Mouse (Mus musculus) forebrain, embryonic 13.5 days (tissue): ENCODE results near the gene Ntrk3. TPM values are rescaled to one million over a fixed set of nuclear protein-coding genes. Genes with fewer than 3 reads are reported as not detected.
A peak's percentile ranks its signal among the peaks of the same experiment; 100 is the strongest.

Experiments used
- ATAC-seq: fragments of 200-750 bp; cut with Nextera tagmentation; 2 replicates; pipeline ENCODE4 v1.8.0; 2017
- H3K27ac ChIP-seq: fragments of 300-500 bp; sonication (generic); 2 replicates; pipeline ENCODE4 v1.5.1; 2015; ENCODE audit warnings: inconsistent platforms, mild to moderate bottlenecking, moderate library complexity
- H3K27me3 ChIP-seq: fragments of 300-500 bp; sonication (generic); 2 replicates; pipeline ENCODE4 v1.6.1; 2015; ENCODE audit warnings: mild to moderate bottlenecking, inconsistent platforms
- H3K36me3 ChIP-seq: fragments of 300-500 bp; sonication (generic); 2 replicates; pipeline ENCODE4 v1.6.1; 2015; ENCODE audit warnings: mild to moderate bottlenecking, inconsistent platforms; ENCODE audit not compliant: poor library complexity, severe bottlenecking
- H3K4me1 ChIP-seq: fragments of 300-500 bp; sonication (generic); 2 replicates; pipeline ENCODE4 v1.6.1; 2015; ENCODE audit warnings: inconsistent platforms
- H3K4me2 ChIP-seq: fragments of 300-500 bp; sonication (generic); 2 replicates; pipeline ENCODE4 v1.6.1; 2015; ENCODE audit warnings: inconsistent platforms, mild to moderate bottlenecking, moderate library complexity
- H3K4me3 ChIP-seq: fragments of 300-500 bp; sonication (generic); 2 replicates; pipeline ENCODE4 v1.5.1; 2015; ENCODE audit warnings: mild to moderate bottlenecking, inconsistent platforms
- H3K9ac ChIP-seq: fragments of 300-500 bp; sonication (generic); 2 replicates; pipeline ENCODE4 v1.6.1; 2015; ENCODE audit warnings: mild to moderate bottlenecking, inconsistent platforms
- H3K9me3 ChIP-seq: fragments of 300-500 bp; sonication (generic); replicated peaks from 2 replicates; pipeline ENCODE4 v1.6.1; 2016; ENCODE audit warnings: inconsistent platforms
- WGBS: fragments of 180-500 bp; shearing (Covaris S2); methylation state at CpG from one replicate; pipeline ENCODE4 v1.1.7; 2015; 5-methylcytosine and 5-hydroxymethylcytosine counted together
- polyA plus RNA-seq: library from polyadenylated mRNA; unstranded; fragments of >200 nt; fragmentation: Nextera tagmentation; extraction: Ambion mirVana; gene quantifications from 2 replicates; pipeline ENCODE4 v1.2.1, GENCODE M21; 2015

The Ntrk3 gene
- polyA plus RNA-seq, 1 experiment from 2014 or later: 16.6 TPM

- no peak overlapping the region for H3K4me3 ChIP-seq
- no peaks in the 10 kb centered on the region for H3K9me3 ChIP-seq
- no peak overlapping the region for H3K4me2 ChIP-seq
- no peak for ATAC-seq
- no peaks in the 10 kb centered on the region for H3K27me3 ChIP-seq
- 92% methylated on average over 4 of the region's 4 CpGs for WGBS
- no peaks in the 10 kb centered on the region; the same call in 1 of the 2 replicates for H3K36me3 ChIP-seq
- H3K9ac ChIP-seq: no peak overlapping the region
- H3K27ac ChIP-seq: no peak overlapping the region
- H3K4me1 ChIP-seq: no peaks in the 10 kb centered on the region
Observed at GRCm38 (mm10) chr7:78400219-78400618, 337.6 kb downstream of the Ntrk3 start.

- ATAC-seq: no peak
Observed at GRCm38 (mm10) chr7:78398377-78398776, 339.4 kb downstream of the Ntrk3 start.

GRCm38 (mm10) chr7:78397215-78397614, 340.6 kb downstream of the Ntrk3 start:
- ATAC-seq: no peak
- WGBS: 91% methylated on average over 4 of the region's 4 CpGs

More at GRCm38 (mm10) chr7:78398377-78398776, 339.4 kb downstream of the Ntrk3 start:
- Histone ChIP-seq H3K9me3 (peaks cover 6% of the 10 kb centered on the region; the same call in 1 of the 2 replicates), H3K4me3 (no peak overlapping the region), H3K27ac (no peak overlapping the region), H3K9ac (no peak overlapping the region), H3K36me3 (no peaks in the 10 kb centered on the region; the same call in 1 of the 2 replicates), H3K27me3 (no peaks in the 10 kb centered on the region), H3K4me2 (no peak overlapping the region), H3K4me1 (no peaks in the 10 kb centered on the region)

DNA sequence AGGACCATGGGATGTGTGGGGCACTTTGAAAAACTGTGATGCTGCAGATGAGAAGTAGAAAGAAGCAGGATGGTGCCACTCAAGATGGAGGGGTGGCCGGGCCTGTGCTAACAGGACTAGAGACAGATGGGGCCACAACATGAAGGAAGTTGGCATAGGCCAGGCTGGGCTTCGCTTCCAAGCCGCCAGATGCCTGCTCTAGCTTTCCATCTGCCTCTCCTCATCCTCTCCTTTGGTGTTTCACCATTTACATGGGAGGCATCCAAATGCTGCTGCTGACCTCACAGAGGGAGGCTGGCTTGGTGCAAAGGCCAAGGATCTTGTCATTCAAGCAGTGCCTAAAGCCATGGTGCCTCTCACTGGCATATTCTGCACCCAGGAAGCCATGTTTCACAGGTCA, 347.8 kb downstream of the Ntrk3 start:
- H3K4me3 ChIP-seq: no peak overlapping the region
- no peak for ATAC-seq
- no peaks in the 10 kb centered on the region for H3K27me3 ChIP-seq
- no peak overlapping the region for H3K27ac ChIP-seq
- no peak overlapping the region for H3K9ac ChIP-seq
- no peaks in the 10 kb centered on the region for H3K4me1 ChIP-seq
- 91% methylated on average over 3 of the region's 3 CpGs for WGBS
- H3K36me3 ChIP-seq: no peaks in the 10 kb centered on the region
- peaks cover 6% of the 10 kb centered on the region; the same call in 1 of the 2 replicates for H3K9me3 ChIP-seq
- H3K4me2 ChIP-seq: no peak overlapping the region

More at GRCm38 (mm10) chr7:78397215-78397614, 340.6 kb downstream of the Ntrk3 start:
- no peak overlapping the region for H3K9ac ChIP-seq
- no peaks in the 10 kb centered on the region for H3K4me1 ChIP-seq
- H3K36me3 ChIP-seq: no peaks in the 10 kb centered on the region; the same call in 1 of the 2 replicates
- H3K4me3 ChIP-seq: no peak overlapping the region
- peaks cover 6% of the 10 kb centered on the region; the same call in 1 of the 2 replicates for H3K9me3 ChIP-seq
- H3K27me3 ChIP-seq: no peaks in the 10 kb centered on the region
- no peak overlapping the region for H3K27ac ChIP-seq
- H3K4me2 ChIP-seq: no peak overlapping the region

DNA sequence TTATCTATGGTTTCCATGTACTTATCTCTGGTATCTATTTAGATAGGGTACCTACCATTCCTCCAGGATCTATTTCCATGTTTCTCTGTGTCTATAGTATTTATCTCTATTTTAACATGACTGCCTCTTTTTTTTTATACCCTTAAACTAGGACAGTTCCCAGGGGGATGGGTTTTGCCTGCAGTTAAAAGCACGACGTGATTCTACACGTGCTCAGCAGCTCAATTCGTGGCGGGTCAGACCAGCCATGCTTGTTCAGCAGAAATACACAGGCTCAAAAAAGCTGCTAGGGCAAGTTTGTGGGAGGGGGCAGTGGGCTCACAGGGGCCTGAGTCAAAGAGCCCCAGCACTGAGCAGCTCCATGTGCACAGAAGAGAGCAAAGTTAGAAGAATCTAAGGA, 349.7 kb downstream of the Ntrk3 start:
- H3K9ac ChIP-seq: no peak overlapping the region
- no peak overlapping the region for H3K4me3 ChIP-seq
- no peaks in the 10 kb centered on the region for H3K9me3 ChIP-seq
- no peak overlapping the region for H3K27ac ChIP-seq
- no peaks in the 10 kb centered on the region for H3K36me3 ChIP-seq
- no peaks in the 10 kb centered on the region for H3K4me1 ChIP-seq
- 85% methylated on average over 5 of the region's 5 CpGs for WGBS
- no peak overlapping the region for H3K4me2 ChIP-seq
- H3K27me3 ChIP-seq: no peaks in the 10 kb centered on the region
- ATAC-seq: no peak

DNA sequence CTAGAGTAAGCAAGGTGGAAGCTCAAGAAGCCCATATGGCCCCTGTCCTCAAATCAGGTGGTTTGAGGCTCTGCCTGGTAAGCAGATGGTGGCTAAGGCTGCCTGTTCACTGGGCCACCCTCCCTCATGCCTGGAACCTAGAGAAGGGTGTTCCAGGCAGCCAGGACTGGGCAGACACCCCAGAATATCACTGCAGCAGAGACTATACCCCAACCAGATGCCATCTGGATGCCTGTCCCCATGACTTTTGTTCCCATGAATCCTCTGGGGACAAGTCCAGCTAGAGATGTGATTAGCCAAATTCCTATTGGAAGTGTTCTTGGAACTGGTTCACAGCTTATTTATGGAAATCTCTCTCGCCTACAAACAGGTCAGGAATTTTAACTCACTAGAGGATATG, 351.8 kb downstream of the Ntrk3 start:
- WGBS: 76% methylated on average over 1 of the region's 1 CpGs

DNA sequence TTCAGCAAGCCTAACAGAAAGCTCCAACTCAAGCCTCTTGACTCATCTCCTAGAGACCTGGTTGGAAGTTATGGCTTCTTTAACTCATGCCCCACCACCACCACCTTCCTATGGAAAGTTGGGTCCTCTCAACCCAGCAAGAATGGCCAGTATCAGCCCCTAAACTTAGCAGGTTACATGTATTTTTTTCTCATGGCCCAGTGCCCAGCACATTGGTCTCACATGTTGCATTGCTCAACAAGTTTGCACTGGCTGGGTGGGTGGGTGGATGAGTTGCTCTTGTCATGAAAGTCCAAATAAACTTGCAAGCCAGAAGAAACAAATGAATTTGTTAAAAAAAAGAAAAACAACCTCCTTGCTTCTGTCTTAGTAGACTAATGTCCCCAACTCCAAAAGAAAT, 353.7 kb downstream of the Ntrk3 start:
- Histone ChIP-seq H3K4me2 (no peak overlapping the region), H3K36me3 (no peaks in the 10 kb centered on the region), H3K9me3 (no peaks in the 10 kb centered on the region), H3K27ac (no peak overlapping the region), H3K4me3 (no peak overlapping the region), H3K4me1 (no peaks in the 10 kb centered on the region), H3K27me3 (no peaks in the 10 kb centered on the region), H3K9ac (no peak overlapping the region)
- no peak for ATAC-seq

More for the DNA sequence above, 351.8 kb downstream of the Ntrk3 start:
- Histone ChIP-seq H3K27me3 (no peaks in the 10 kb centered on the region), H3K27ac (no peak overlapping the region), H3K9me3 (no peaks in the 10 kb centered on the region), H3K4me3 (no peak overlapping the region), H3K36me3 (no peaks in the 10 kb centered on the region), H3K9ac (no peak overlapping the region), H3K4me1 (no peaks in the 10 kb centered on the region), H3K4me2 (no peak overlapping the region)
- peak; percentile 38; the same call in 1 of the 2 replicates for ATAC-seq

GRCm38 (mm10) chr7:78382126-78382525, 355.7 kb downstream of the Ntrk3 start:
- Histone ChIP-seq H3K27me3 (no peaks in the 10 kb centered on the region), H3K36me3 (no peaks in the 10 kb centered on the region), H3K4me3 (no peak overlapping the region), H3K27ac (no peak overlapping the region), H3K4me2 (no peak overlapping the region), H3K9ac (no peak overlapping the region), H3K4me1 (no peaks in the 10 kb centered on the region), H3K9me3 (no peaks in the 10 kb centered on the region)
- no peak for ATAC-seq
- WGBS: 33% methylated on average over 1 of the region's 1 CpGs

GRCm38 (mm10) chr7:78379784-78380183, 358.0 kb downstream of the Ntrk3 start:
- H3K27ac ChIP-seq: no peak overlapping the region
- no peak overlapping the region for H3K9ac ChIP-seq
- ATAC-seq: no peak
- no peaks in the 10 kb centered on the region for H3K27me3 ChIP-seq
- no peaks in the 10 kb centered on the region for H3K36me3 ChIP-seq
- no peaks in the 10 kb centered on the region for H3K9me3 ChIP-seq
- H3K4me1 ChIP-seq: no peaks in the 10 kb centered on the region
- H3K4me2 ChIP-seq: no peak overlapping the region
- H3K4me3 ChIP-seq: no peak overlapping the region
- 93% methylated on average over 5 of the region's 5 CpGs for WGBS

- no peaks in the 10 kb centered on the region for H3K9me3 ChIP-seq
- WGBS: 88% methylated on average over 2 of the region's 2 CpGs
- H3K9ac ChIP-seq: no peak overlapping the region
- no peak for ATAC-seq
- H3K27ac ChIP-seq: no peak overlapping the region
- H3K4me2 ChIP-seq: no peak overlapping the region
- no peak overlapping the region for H3K4me3 ChIP-seq
- H3K36me3 ChIP-seq: no peaks in the 10 kb centered on the region
- H3K27me3 ChIP-seq: no peaks in the 10 kb centered on the region
- no peaks in the 10 kb centered on the region for H3K4me1 ChIP-seq
Observed at GRCm38 (mm10) chr7:78378306-78378705, 359.5 kb downstream of the Ntrk3 start.

- ATAC-seq: peak; percentile 48; the same call in 1 of the 2 replicates
- Histone ChIP-seq H3K4me3 (no peak overlapping the region), H3K27ac (no peak overlapping the region), H3K36me3 (no peaks in the 10 kb centered on the region), H3K4me2 (no peak overlapping the region), H3K9ac (no peak overlapping the region), H3K4me1 (no peaks in the 10 kb centered on the region), H3K27me3 (no peaks in the 10 kb centered on the region), H3K9me3 (no peaks in the 10 kb centered on the region)
- 83% methylated on average over 4 of the region's 4 CpGs for WGBS
Observed at GRCm38 (mm10) chr7:78376875-78377274, 360.9 kb downstream of the Ntrk3 start.

- H3K4me3 ChIP-seq: no peak overlapping the region
- ATAC-seq: 0 out of 2 replicates have a peak, but pooled peaks have one; percentile 24
- H3K4me1 ChIP-seq: peaks cover 5% of the 10 kb centered on the region; the same call in 1 of the 2 replicates
- no peak overlapping the region for H3K9ac ChIP-seq
- WGBS: 77% methylated on average over 8 of the region's 8 CpGs
- H3K36me3 ChIP-seq: no peaks in the 10 kb centered on the region
- no peak overlapping the region for H3K27ac ChIP-seq
- no peak overlapping the region for H3K4me2 ChIP-seq
- H3K9me3 ChIP-seq: no peaks in the 10 kb centered on the region
- no peaks in the 10 kb centered on the region for H3K27me3 ChIP-seq
Observed at GRCm38 (mm10) chr7:78361341-78362309, 376.2 kb downstream of the Ntrk3 start.
